Mouse (Mus musculus): ENCODE results near the gene 4931428F04Rik. TPM values are rescaled to one million over a fixed set of nuclear protein-coding genes. Genes with fewer than 3 reads are reported as not detected.
A peak's percentile ranks its signal among the peaks of the same experiment; 100 is the strongest.

The 4931428F04Rik gene
- total RNA-seq, 2 experiments from 2014 or later = 0.93 to 2.7 TPM

DNA sequence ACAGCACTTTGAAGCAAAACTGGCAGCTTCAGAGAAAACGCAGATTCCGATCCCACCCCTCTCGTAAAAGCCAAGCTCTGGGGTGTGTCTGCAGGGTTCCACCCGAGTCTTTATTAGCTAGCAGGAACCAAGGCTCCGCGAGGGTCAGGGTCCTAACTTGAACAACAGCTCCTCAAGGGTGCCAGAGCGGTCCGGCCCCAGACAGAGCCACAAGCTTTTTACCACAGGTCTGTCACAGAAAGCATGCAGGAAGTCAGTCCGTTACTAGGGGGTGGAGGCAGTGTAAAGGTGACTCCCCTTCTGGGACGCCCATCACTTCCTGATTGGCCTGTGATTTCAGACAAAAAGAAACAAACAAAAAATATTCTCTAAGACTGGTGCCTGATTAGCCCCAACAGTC lies 24.5 kb downstream of the 4931428F04Rik start:
- ATAC-seq (replicated peaks; ENCODE audit: poor library complexity, severe bottlenecking) = peak; percentile 54

DNA sequence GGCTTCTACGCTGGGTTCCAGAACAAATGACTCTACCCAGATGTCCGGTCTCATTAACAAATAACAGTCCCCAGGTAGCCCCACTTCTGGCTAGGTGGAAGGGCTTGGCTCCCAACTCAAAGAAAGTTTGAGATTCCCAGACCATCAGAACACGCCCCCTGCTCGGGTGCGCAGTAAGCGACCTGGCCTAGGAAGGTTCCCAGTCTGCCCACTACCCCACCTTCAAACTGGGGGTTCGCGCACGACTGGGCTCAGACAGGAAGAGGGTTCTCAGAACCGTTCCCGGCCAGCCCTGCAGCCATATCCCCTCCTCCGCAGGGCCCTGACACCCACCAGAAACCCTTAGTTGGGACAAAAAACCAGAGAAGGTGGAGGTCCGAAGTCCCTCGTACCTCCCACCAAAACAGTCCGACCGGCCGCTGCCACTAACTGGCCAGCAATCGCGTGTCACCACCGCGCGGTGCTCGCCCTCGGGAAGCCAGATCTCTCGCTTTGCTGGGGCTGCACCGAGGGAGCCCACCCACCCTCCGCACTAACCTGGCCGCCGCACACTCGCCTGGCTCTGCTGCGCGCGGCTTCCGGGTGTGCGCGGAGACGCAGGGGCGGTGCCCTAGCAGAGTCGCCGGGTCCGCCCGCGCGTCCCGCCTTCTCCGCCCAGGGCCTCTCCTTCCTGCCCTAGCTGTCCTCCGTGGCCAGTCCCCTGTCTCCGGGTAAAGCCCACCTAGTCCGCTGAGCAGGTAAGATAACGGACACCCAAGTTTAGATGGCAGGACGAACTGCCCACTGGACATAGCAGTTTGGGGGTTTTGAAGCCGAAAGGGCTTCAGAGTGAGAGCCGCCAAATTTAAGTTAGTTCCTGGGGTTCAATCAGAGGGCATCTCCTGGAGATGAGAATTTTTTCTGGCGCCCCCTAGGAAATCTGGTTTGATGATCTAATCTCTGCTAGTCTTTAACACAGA lies 25.4 kb downstream of the 4931428F04Rik start, which contains the start of the genes Tradd and Fbxl8:
TSS of gene Tradd (minus strand) at position 586 of the 959 bp plus-strand sequence.
TSS of gene Fbxl8 (plus strand) at position 625 of the 959 bp plus-strand sequence.
- peak; percentile 61 for ATAC-seq (replicated peaks; ENCODE audit: poor library complexity, severe bottlenecking)

DNA sequence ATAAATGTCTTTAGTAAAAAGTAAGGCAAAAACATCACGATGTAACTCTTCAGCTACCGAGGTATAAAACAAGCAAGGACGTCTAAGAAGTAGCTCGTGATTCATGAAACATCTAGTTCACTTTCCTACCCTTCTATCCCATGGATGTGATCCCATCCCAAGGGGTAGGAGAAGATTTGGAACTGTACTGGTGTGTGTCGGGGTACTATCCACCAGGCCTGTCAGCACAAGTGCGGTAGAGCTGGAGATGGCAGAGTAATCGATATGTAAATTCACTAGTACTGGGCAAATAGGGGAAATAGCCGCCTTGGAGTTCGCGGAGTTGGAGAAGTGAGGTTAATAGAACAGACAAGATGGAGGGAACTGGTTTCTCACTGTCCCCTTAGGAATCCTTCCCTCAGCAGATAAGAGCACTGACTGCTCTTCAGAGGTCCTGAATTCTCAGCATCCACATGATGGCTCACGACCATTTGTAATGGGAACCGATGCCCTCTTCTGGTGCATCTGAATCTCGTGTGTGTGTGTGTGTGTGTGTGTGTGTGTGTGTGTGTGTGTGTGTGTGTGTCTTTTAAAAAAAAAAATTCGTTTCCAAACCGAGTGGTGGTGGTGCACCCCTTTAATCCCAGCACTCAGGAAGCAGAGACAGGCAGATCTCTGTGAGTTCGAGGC lies 26.3 kb downstream of the 4931428F04Rik start:
- no peak for ATAC-seq (replicated peaks; ENCODE audit: poor library complexity, severe bottlenecking)

DNA sequence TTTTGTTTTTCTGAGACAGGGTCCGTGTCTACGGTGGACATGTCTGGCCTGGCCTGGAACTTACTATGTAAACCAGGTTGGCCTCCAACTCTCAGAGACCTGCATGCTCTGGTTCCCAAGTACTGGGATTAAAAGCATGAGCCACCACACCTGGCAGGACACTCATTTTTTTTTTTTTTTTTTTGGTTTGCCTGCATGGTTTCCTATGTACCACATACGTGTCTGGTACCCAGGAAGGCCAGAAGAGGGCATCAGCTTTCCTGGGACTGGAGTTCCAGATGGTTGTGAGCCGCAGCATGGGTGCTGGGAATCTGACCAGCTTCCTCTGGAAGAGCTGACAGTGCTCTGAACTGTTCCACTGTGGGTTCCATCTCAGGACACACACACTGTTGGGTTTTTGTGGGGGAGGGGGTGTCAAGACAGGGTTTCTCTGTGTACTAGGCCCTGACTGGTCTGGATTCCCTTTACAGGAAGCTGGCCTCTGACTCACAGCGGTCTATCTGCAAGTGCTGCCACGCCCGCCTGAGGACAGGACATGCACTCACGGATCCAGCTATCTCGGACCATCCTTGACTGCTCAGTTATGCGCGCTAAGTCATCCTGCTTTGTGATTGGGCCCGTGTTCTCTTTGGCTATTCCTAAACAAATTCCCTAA lies 28.2 kb downstream of the 4931428F04Rik start:
- no peak for ATAC-seq (replicated peaks; ENCODE audit: poor library complexity, severe bottlenecking)

DNA sequence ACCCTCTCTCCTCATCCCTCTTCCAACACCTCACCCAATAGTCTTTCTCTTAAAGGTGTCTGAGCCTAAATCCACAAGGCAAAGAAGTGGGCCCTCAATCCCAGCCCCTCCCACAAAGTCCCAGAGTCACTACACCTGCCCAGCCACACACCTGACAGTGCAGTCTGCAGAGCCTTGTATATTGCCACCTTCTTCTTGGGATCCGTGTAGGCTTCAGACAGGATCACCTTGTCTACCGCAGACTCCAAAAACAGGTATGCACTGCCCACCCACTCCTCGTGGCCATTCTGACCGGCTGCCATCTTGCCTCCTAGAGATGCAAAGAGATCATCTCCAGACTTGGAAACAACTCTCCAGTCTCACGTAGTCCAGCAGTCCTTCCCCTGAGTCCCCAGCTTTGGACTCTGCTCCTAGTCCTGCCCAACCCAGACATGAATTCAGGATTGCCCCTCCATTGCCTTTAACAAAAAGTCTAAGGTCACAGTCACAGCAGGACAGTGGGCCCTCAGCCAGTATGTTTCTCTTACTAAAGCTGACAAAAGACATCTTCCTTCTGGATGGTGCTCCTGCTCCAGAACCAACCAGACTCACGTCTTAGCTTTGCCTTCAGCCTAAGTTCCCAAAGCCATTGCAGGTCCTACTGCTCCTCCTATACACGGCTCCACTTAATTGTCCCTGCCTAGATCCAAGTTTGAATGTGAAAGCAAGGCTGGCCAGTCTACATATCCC lies 29.1 kb downstream of the 4931428F04Rik start:
- ATAC-seq (replicated peaks; ENCODE audit: poor library complexity, severe bottlenecking) = no peak

DNA sequence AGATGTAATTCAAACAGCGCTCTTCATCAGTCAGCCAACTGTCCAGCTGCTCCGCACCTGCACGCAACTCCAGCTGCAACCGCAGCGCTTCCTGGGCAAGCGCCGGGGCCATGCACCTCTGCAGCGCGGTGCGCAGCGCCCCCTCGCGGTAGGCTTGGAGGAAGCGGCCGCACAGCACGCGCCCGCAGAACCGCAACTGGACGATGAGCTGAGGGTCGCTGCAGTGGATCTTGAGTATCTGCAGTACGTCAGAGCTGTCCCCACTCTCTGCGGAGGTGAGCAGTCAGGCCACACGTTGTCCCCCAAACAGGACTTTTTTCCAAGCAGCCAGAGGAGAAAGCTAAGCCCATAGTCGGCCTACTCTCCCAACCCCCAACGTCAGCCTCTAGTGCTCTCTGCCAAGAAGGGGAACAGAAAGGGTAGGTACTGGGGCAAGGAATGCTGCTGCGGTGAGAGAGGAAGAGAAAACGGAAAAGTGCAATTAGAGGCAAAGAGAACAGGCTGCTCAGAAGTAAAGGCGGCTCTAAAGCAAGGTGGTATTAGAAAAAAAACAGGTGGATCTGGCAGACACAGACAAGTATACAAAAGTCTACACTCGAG lies 29.8 kb downstream of the 4931428F04Rik start:
- peak; percentile 64 for ATAC-seq (replicated peaks; ENCODE audit: poor library complexity, severe bottlenecking)

DNA sequence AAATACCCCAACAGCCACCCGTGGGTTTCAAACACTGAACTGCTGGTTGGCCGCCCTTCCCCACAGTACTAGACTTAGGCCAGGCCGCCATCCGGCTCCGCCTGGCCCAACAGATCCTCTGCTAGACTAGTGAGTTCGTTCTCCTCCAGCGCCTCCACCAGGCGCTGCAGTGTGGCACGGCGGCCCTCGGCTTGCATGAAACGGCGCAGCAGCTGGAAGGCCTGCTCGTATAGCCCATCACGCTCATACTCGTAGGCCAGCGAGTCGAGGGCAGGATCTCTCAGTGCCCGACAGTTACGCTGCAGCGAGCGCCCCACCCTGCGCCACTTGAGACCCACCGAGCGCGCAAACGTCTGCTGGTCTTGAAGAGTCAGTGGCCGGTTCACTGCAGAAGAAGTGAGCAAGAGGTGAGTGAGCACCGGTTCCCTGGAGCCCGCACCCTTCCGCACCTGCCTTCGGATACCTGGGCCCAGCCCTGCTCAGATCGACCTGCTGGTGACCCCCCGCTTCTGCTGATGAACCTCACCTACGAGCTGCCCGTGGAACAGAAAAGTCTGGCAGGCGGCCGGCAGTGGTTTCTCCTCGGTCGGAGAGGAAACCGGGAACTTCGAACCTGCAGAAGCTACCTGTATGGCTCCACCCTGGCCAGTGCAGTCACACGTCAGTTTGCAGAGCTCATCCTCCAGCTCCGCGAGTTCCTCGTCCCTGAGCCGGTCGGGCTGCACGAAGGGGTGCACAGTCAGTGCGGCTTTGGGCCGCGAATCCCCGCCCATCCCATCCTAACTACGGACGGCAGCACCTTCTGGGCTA lies 30.5 kb downstream of the 4931428F04Rik start:
- ATAC-seq (replicated peaks; ENCODE audit: poor library complexity, severe bottlenecking) = no peak

DNA sequence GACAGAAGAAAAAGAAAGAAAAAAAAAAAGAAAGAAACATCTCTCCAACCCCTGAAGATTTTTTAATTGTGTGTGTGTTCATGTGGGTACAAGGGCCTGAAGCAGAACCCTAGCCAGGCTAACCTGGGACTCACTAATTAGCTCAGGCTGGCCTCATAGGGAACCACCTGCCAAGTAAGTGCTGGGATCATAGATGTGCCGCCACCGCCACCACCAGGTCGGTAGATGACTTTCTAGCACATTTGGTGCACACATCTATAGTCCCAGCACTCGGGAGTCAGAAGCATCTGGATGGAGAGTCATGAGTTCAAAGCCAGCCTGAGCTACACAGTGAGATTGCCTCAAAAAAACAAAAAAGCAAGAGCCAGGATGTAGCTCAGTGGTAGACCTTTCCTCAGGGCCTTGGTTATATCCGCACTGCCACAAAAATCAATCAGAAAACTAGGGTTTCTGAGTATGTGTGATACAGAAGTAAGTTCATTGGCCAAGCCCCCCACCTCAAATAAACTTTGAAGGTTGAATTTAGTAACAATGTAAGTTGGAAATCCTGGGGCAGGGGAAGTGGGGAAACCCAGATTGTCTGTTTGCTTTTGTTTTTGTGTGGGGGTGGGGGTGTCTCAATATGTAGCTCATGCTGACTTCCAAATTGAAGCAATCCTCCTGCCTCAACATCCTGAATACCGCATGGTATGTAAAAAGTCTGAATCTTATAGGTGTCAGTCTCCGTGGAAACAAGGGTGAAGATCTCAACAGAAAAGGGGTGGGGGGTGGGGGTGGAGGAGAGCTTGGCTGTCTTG lies 32.1 kb downstream of the 4931428F04Rik start:
- no peak for ATAC-seq (replicated peaks; ENCODE audit: poor library complexity, severe bottlenecking)

DNA sequence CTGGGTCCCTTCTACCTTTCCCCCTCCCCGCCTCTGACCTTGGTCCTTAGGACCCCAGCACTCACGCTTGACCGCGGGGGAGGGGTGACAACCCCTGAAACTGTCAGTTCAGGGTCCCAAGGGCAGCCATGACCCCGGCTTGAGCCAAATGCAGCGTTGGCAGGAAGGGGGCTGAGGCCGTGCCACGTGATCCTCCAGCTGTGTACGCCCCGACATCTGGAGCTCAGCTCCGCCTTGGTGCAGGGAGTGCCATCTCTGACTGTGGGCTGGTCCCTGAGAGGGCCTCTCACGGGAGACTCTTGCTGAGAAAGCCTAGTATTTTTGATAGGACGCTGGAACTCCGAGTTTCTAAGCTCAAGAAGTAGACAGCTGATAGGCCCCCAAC lies 34.7 kb downstream of the 4931428F04Rik start, which contains the start of gene B3gnt9:
TSS of gene B3gnt9 (minus strand) at position 188 of the 385 bp plus-strand sequence.
- peak; percentile 26; the same call in 1 of the 2 replicates for ATAC-seq (replicated peaks; ENCODE audit: poor library complexity, severe bottlenecking)

DNA sequence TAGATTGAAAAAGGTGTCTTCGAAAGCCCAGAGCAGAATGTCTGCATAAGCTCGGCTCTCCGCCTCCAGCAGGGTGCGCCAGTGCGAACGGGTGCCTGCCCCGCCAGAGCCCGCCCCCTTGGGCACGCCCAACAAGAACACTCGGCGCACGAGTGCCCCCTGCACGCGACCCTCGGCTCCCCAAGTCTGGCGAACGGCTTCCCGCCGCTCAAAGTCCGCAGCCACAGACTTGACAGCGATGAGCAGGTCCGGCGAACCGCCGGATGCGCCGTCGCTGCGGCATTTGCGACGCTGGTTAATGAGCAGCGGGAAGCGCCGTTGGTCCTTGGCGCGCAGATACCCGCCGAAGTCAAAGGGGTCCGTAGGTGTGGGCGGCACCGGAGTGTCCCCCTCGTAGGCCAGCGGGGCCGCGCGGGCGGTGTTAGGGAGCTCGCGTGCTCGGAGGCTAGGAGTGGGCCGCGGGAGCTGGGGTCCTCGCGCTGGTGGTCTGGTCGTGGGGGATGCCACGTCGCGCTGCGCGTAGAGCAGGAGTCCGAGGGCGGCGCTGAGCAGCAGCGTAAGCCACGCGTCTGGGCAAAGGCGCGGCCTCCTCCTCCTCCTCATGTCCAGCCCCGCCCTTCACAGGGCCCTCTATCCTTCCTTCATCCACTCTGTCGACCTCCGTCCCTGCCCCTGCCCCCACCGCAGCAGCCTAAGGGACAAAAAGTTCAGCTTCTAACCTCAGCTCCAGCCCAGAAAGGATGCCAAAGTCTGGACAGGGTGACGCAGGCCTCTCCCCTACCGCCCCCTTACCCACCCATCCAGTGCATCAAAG lies 35.3 kb downstream of the 4931428F04Rik start:
- peak; percentile 91 for ATAC-seq (replicated peaks; ENCODE audit: poor library complexity, severe bottlenecking)

DNA sequence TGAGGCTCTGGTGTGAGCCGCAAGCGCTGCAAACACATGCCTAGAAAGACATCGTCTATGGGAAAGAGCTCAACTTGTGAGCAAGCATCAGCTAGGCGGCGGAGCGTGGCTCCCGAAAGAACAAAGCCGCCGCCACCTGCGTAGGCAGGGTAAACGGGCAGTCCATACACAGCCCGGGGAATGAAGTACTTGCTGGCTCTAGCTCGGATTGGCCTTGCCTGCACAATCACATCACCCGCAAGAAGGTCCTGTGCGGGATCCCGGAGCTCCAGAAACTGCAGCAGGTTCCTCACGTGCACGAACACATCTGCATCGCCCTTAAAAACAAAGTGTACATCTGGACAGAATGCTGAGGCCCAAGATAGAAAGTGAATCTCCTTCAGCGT lies 35.9 kb downstream of the 4931428F04Rik start:
- no peak for ATAC-seq (replicated peaks; ENCODE audit: poor library complexity, severe bottlenecking)

DNA sequence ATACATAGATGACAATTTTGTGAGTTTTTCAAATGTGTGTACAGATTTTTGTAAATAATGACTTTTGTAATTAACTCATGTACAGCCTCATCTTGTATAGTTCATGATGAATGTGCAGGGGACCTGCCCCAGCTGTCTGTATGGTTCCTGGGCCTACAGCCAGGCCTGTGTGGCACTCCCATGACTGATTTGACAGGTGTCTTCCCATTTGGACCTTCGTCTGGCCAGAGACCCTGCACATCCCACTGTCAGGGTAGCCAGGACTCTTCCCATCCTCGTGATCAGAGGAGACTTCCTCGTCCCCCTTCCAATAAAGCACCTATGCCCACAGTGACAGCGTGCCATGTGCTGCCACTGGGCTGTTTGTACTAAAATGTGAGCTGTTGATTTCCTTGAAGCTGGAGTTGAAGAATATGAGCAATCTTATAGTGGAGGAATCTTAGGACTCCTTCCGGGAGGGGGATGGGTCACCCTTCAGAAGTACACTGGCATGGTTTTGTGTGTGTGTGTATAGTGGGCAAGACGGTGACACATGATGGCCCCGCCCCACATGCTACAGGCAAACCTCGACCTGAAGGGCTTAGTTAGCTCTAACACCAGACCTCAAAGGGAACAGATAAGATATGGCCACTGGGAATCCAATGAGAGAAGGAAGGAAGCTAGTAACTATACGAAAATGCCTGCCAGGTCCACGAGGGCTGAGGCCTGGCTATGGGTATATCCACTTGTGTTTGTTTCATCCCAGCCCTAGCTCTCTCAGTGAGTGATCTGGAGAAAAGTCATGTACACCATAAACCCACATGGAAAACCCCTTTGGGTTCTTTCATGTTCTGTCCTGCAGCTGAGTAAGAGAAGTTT lies 36.8 kb downstream of the 4931428F04Rik start:
- no peak for ATAC-seq (replicated peaks; ENCODE audit: poor library complexity, severe bottlenecking)

DNA sequence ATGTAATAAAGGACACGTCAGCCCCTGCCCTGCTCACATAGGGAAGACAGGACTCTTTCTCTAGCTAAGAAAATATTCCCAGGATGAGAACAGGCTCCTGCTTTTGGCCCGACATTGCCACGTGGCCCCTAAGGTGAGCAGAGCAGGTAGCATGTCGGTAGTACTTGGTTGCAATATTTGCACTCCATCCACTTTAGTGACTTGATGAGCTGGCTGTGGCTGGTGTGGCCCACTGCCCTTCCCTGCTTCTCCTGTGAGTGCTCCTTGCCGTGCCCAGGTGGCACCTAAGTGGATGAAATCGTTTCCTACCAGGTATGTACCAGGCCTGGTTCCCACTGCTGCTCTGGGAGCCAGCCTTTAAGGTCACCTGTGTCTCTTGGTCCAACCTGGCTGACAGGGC lies 37.7 kb downstream of the 4931428F04Rik start:
- ATAC-seq (replicated peaks; ENCODE audit: poor library complexity, severe bottlenecking) = no peak

DNA sequence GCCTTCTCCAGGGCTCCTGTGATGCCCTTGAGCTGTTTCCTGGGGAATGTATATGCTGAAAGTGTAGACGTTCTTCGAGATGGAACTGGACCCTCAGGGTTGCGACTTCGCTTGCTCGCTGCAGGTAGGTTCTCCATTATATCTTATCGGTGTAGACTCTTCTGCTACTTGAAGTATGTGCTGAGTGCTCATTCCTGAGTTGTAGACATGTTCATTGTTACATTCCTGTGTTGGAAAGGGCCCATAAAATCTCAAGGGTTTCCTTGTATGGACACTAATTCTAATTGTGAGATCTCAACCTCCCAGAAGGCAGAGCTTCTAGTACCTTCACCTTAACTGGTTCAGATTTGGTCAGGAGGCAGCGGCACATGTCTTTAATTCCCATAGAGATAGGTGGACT lies 48.6 kb downstream of the 4931428F04Rik start:
- no peak for ATAC-seq (replicated peaks; ENCODE audit: poor library complexity, severe bottlenecking)

DNA sequence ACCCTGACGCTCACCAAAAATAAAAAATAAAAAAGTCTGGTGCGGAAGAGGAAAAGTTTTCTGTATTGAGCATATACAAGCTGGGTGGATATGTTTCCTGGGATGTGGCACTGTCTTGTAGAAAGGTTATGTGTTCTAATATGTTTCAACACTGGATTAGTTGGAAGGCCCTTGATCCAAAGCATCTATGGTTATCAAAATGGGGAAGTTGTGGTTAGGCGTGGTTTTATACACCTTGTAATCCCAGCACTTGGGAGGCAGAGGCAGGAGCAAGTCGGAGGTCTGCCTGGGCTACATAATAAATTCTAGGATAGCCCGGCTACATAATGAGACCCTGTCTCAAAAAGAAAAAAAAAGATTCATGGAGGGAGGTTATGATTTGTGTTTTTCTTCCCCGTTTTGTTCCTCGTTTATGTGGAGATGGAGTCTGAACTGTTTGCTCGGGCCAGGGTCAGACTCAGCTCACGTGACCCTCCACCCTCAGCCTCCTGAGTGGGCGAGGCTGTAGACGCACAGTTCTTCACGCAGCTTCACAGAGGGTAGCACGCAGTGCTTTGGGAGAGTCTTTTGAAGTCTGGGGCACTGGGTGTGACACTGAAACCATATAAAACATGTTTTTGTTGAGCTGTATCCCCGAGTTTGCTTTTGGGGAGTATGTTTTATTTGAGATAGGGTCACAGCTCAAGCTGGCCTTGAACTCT lies 52.1 kb downstream of the 4931428F04Rik start:
- peak; percentile 85 for ATAC-seq (replicated peaks; ENCODE audit: poor library complexity, severe bottlenecking)

DNA sequence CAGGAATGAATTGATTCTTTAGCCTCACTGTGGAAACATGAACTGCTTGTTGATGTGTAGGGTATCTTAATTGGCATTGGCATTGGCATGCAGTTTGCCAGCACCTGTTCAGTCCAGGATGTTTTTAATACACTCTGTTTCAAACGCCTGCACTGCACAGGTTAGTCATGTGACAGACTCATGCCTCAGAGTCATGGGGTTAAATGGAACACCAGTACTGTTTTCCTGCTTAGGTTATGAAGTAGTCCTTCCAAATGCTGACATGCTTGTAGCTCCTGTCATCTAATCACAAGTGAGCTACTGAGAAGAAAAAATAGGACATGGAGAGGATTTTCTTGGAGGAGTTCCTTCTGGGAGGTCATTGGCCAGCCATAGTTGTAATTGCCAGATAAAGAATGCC lies 54.5 kb downstream of the 4931428F04Rik start:
- ATAC-seq (replicated peaks; ENCODE audit: poor library complexity, severe bottlenecking) = no peak

All from granulocyte monocyte progenitor cell, adult 5-6 weeks (primary cell).